Mouse (Mus musculus) brain, embryonic 18.5 days (tissue): ENCODE measurements around the gene Riiad1.

Experiments used
- DNase-seq: peaks from one replicate; pipeline ENCODE4 v3.0.0-alpha.2; 2012; ENCODE audit warnings: low read depth, low spot score

Riiad1 gene

GRCm38 (mm10) chr3:94480291-94480884 is at the start of gene Riiad1:
Gene Riiad1, minus strand, starts transcription at chr3:94480341.
- no peak for DNase-seq

- no peak for DNase-seq
These were observed 46.6 kb upstream of the Riiad1 start for GRCm38 (mm10) chr3:94526731-94527130.

- no peak for DNase-seq
These were observed 26.5 kb upstream of the Riiad1 start for GRCm38 (mm10) chr3:94506664-94507063.

DNA sequence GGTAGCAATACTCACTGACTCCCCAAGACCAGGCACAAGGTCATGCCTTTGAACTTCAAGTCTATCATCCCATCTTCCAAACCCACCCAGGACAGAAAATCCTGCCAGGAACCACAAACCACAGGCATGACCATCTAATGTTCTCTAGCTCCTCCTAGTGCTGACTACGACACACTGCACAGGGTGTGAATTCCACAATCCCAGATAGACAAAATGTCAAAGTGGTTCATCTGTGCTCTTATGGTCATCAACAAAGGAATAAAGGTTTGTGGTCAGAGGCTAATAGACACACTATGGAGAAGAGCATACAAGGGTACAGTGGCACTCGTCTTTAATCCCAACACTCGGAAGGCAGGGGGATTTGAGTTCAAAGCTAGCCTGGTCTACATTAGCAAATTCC is 22.1 kb upstream of the Riiad1 start:
- DNase-seq = no peak

DNA sequence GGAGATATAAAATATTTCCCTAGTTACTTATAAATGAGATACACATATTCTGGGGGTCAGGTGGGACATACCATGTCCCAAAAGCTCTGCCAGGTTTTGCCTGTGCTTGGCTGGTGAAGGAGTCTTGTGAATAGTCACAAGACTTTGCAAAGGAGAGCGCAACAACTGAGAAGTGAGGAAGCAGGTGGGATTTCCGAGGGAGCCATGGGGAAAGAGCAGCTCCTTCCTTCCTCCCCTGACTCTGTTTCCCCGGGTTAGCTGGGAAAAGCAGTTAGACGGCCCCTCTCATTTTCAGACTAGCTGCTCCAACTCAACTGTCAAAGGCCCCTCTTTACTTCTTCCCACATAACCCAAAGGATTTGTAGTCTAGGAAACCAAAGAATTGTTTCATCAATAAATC is 17.0 kb upstream of the Riiad1 start:
- DNase-seq = no peak

- DNase-seq = no peak
These were observed 7.4 kb upstream of the Riiad1 start for GRCm38 (mm10) chr3:94487581-94487980.

- no peak for DNase-seq
These were observed 5.8 kb upstream of the Riiad1 start for GRCm38 (mm10) chr3:94485922-94486321.

GRCm38 (mm10) chr3:94483790-94484439 is 3.8 kb upstream of the Riiad1 start:
- peak; percentile 85 for DNase-seq

GRCm38 (mm10) chr3:94482764-94483385 is 2.7 kb upstream of the Riiad1 start:
- DNase-seq = no peak

DNA sequence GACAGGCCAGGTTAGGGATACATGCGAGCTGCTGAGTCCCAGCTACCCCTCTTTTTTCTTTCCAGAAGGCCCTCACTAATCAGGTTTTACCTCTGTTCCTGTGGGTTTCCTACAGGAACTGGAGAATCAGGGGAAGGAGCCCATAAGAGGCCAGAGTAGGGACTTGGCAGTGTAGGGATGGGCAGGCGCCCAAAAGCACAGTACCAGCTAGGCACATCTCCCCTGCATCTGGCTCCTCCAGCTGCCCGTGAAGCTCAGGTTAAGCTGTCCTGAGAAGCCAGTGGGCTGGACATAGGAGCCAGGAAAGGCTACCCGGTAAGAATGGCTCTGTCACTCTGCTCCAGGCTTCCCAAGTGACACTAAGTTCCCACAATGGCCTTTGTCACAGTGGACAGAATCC is 1.3 kb upstream of the Riiad1 start:
- no peak for DNase-seq

DNA sequence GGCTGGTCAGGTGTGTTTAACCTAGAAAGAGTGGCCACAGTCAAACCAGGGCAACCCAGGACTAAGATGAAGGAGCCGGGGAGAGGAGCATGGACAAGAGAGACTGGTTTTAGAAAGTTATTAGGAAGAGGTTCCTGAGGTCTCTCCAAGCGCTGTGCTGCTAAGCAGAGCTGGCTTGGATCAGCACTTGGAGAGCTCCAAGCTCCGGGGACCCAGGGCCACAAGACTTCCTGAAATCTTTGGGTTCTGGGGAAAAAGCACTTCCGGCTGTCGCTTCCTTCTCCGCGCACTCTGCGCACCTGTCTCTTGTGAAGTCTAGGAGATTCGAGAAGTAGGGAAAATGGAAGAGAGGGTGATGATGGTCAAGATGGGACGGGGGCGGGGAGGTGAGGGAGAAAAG is 577 bp downstream of the Riiad1 start:
- no peak for DNase-seq

DNA sequence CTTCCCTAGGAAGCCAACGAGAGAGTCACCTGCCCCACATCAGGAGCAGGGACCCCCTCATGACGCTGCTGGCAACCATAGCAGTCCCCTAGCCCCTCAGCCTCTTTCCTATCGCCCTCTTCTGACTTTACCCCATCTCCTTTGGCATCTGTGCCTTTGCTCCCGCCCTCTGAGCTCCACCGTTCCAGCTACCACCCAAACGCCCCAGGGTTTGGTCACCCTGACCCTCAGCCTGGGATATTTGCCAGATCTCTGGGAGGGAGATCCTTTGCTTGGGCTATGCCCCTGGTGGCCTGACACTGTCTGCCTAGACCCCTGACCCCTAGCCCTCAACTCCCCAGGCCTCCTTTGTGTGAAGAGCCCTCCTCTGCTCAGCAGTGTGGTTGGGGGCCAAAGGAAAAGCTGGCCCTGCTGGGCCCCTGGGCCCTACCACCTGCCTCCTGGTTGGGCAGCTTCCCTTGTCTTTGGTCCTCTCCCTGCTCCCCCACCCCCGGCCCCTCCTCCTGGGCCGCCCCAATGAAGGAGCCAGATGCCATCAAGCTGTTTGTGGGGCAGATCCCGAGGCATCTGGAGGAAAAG is 1.5 kb downstream of the Riiad1 start:
- no peak for DNase-seq

DNA sequence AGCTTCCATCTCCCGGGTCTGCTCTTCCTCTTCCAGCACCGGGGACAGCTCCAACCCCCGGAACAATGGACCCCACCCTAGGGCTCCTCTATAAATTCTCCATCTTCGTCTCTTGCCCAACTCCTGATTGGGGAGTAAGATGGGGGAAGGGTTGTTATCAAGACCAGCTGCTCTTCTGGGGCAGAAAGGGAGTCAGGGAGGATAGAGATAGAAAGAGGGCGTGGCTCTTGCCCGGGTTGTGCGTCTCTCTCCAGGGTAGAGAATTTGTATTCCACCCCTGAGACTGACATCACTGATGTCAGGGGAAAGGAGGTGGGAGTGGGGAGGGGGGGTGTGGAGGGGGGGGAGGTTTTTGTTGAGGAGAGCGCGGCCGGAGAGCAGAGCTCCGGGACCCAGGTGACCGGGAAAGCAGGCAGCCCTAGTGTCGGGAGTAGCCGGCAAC is 2.1 kb downstream of the Riiad1 start, which contains the start of gene Celf3:
Gene Celf3, plus strand, starts transcription at position 315 of the 442 bp plus-strand sequence.
- DNase-seq = peak; percentile 95

- no peak for DNase-seq
These were observed 2.7 kb downstream of the Riiad1 start for GRCm38 (mm10) chr3:94477444-94477843.

GRCm38 (mm10) chr3:94476301-94477035 is 3.7 kb downstream of the Riiad1 start:
- no peak for DNase-seq

- no peak for DNase-seq
These were observed 6.4 kb downstream of the Riiad1 start for GRCm38 (mm10) chr3:94473567-94474232.

DNA sequence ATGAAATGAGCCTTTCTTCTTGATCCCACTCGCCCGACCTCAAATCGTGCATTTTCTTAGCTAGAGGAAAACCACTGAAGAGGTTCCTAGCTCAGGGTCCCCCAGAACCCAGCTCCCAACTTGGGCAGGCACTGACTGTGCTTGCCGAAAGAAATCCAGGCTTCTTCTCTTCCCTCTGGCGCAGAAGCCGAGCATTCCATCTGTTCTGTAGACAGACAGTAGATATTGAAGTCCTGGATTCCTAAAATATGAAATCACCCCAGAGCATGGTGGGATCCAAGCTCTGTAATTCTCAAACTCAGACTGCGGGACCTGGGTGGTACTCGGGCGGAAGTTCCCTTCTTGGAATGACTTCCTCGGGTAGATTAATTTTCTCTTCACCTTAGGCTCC is 7.0 kb downstream of the Riiad1 start:
- DNase-seq = no peak

- no peak for DNase-seq
These were observed 7.6 kb downstream of the Riiad1 start for GRCm38 (mm10) chr3:94472447-94473114.

GRCm38 (mm10) chr3:94468931-94469330 is 11.2 kb downstream of the Riiad1 start:
- no peak for DNase-seq

DNA sequence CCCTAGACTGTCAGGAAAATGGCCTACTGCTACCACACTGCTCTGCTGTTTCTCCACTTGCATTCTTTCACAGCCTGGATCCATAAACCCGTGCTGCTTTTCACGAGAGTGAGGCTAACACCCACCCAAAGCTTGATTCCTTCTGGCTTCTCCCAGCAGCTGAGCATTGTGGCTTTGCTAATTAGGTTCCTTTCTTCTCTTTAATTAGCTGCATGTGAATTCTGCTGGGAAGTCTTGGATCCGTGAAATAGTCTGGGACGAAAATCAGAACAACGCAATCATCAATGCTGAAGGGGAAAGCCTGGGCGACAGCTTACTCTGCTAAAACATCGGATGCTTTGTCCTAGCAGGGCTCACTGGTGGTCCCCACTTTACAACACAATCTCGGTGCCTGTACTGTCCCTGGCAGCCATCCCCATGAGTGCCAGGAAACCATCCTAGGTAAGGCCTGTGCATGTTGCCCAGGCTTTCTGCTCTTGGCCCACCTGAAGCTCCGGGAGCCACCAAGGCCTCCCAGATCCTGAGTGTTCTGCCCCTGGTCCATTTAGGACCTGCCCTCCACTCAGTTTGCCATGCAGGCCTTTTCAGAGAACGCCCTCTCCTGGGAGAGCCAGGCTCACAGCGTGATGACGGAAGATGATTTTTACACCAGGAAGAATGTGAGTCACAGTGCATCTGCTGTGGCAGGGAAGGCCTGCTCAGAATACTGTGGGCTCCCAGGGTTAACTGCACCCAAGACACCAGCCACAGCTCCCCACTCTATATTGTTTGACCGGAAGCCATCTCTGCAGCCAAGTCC is 14.3 kb downstream of the Riiad1 start:
- DNase-seq = peak; percentile 74
